Mouse (Mus musculus): ENCODE measurements at regions not wholly inside any gene's neighbourhood (a gene's known extent, or its start where the extent isn't known, plus 50 kb on each side); places are given as distances from the start of the nearest gene placed in this dataset.

DNA sequence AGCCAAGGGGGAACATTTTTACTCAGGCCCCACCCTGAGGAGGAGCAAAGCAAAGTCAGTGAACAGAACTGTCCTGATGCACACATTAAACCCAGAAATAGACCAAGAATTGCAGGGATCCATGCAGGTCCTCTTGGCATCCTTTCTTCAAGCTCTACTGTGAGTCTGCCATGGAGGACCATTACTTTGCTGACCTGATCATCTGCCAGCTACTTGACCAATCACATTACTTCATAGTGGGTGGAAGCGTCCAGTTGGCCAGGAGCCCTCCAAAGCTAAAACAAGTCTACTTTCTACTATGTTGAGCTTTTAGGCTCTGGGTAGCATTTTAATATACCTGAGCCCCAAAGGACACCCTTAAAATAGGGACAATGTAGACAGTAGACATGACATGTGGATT is 98.6 kb upstream of the Lgalsl start:
- DNase-seq (ENCODE audit: low read depth, low spot score) = no peak

DNA sequence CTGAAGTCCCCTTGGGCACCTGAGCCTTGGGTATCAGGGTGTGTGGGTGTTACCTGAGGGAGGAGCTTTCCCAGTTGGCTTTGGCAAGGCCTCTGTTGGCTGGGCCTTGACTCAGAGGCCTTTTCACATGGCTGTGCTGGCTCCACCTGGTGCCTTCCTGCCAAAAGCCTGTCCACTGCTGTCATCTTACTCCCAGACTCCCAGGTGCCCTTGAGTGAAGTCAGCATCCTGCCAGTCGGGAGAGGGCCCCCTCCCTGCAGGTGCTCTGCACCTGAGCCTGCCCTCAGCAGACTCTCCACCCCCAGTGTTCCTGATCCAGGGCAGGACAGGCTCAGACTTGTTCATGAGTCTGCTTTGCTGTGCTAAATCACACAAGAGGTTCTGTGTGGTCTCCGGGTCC is 99.2 kb upstream of the Lgalsl start:
- no peak for DNase-seq (ENCODE audit: low read depth, low spot score)

DNA sequence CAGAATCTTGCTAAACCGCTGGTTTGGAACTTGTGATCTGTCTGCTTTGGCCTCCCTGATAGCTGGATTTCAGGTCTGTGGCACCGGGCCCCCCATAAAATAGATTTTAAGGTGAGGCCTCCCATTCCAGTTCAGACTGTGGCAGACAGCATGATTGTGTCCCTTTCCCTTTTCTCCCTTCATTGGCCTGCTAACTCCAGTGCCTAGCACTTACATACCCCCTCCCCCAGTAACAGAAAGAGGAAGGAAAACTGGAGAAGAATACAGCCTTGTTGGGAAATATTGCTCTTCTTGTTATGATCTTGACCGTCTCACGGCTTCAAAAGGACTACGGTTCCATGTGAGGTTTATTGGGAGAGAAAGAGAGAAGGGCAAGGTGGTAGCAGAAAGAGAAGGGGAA is 99.7 kb upstream of the Lgalsl start:
- DNase-seq (ENCODE audit: low read depth, low spot score) = no peak

DNA sequence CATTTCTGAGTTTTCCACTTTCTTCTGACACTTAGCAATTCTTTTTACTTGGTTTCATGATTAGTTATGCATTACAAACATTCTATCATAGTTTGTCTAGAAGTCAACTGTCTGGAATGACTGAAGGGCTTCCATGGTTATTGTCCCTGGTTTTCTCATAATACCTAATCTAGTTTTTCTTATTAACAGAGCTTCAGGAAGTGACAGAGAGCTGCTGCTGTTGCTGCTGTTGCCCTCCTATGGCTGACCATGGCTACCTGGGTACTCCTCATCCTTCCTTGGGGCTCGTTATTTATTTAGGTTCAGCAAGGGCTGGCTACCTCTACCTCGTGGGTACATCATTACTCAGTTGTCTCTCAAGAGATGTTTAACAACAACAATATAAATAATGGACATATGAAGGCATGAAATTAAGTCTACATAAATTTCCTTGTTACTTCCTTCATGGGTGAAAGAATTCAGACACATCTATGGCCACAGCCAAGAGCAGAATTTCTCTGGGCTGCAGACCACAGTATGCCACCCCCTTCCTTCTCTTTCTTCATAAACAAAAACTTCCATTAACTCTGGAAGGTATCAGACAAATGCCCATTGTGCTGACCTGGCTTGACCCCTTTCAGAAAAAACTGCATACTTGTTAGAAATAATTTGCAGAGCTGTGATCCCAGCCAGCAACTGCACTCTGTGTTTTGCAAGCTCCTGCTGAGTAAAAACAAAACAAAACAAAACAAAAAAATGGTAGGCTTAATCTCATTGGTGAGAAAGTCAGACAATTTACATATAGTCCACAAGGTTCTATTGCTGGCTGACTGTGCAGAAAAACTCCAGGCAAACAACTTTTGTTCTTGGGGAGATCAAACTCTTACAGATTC is 103.6 kb upstream of the Lgalsl start:
- no peak for DNase-seq (ENCODE audit: low read depth, low spot score)

DNA sequence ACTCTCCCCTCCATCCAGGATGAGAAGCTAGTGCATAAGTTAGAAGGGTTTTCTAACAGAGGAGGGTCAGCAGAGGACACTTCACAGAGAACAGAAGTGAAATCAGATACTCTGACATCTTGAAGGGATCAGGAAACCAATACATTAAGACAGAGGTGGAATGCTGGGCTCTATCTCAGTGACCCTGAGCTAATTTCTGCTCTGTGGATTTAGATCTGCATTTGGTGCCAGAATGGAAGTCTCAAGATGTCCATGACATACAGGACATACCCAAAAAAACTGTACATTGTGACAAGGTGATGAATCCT is 104.2 kb upstream of the Lgalsl start:
- no peak for DNase-seq (ENCODE audit: low read depth, low spot score)

DNA sequence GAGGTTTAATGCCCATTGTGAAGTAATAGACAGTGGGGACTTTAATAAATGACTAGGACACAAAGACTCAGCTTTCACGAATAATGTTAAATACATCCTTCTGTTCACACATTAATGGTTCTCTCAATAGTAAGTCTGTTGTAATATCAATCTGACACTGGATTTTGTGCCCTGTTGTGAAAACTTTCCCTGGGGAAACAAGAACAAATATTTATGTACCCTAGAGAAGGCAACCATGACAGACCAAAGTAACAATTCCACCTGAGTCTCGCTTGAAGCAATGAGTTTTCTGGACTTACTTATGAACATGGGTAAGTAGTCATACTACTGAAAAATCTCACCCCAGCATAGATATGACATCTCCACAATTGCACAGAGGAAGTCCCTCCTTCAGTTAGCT is 105.1 kb upstream of the Lgalsl start:
- no peak for DNase-seq (ENCODE audit: low read depth, low spot score)

DNA sequence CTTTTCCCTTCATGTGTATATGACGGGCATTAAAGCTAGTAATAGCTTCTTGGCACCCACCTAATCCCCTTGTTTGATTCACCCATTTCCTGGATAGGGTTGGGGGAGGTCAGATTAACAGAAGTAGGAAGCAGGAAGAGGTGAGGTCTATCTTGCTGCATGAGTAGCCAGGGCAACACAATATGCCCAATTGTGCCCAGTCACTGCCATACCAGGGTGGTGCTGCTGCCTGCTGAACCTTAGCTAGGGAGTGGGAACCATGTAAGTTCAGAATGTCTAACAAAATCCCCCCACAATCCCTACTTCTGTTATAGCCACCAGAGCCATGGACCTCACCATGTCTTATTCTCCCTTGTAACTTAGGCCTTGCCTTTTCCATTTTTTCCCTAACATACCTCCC is 106.1 kb upstream of the Lgalsl start:
- no peak for DNase-seq (ENCODE audit: low read depth, low spot score)

DNA sequence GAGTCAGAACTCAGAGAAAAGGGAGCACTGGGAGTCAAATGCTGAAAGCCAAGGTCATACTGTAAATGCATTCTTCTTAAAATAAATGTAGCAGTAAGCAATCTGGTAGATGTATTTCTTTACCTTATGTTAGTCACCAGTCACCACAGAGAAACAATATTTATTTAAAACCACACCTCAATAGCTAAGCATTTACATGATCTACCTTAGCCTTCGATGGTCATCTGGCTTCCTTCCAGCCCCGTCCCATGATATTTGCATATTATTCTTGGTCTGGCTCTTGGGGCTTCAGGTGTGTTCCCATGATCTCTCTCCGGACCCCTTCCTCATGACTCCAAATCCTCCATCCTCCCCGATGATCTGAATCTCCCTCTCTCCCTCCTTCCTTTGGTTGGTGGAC is 107.1 kb upstream of the Lgalsl start:
- no peak for DNase-seq (ENCODE audit: low read depth, low spot score)

DNA sequence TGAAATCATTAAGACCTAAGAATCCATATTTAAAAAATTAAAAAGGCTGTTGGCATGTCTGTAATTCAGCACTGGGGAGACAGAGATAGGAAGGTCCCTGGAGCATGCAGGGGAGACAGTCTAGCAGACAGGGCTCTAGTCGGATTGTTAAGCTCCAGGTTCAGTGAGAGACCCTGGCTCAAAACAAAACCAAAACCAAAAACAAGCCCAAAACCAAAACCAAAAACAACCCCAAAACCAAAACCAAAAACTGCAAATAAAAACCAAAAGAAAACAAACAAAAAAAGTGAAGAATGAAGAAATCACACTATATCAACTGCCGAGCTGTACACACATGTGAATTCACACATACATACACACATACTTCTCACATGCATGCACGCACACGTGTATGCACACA is 108.8 kb upstream of the Lgalsl start:
- DNase-seq (ENCODE audit: low read depth, low spot score) = no peak

DNA sequence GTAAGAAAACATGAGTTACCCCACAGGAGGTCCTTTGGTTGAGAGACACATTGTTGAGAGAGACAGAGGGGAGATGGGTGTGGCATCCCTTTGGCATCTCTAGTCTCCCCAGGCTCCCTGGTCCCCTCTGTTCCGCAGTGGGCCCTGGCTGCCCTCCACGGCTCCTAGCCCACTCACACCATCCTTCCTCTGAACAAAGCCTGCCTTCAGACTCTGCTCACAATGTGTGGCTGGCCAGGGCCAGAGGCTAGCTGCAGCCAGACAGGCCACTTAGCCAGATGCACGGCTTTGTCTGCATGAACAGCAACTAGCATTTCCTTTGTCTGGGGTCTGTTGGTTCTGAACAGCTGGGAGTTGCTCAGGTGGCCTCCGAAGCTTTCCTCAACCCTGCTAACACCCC is 110.7 kb upstream of the Lgalsl start:
- DNase-seq (ENCODE audit: low read depth, low spot score) = no peak

DNA sequence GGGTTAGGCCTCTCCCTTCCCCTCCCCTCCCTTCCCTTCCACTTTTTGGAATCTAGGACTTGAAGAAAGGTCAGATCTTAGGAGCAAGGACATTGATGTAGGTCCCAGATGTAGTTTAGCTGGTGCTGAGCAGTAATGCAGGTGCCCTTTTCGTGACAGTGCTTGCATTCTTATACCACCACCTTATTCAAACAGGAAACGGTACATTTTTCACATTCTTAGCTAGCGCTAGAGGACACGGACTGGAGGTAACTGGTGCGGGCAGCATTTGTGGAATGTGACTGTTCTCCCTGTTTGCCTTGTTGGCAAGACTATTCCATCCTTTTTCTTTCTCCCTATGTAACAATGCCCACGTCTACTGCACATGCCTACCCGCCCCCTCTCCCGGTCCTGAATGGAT is 124.7 kb upstream of the Lgalsl start:
- no peak for DNase-seq (ENCODE audit: low read depth, low spot score)

DNA sequence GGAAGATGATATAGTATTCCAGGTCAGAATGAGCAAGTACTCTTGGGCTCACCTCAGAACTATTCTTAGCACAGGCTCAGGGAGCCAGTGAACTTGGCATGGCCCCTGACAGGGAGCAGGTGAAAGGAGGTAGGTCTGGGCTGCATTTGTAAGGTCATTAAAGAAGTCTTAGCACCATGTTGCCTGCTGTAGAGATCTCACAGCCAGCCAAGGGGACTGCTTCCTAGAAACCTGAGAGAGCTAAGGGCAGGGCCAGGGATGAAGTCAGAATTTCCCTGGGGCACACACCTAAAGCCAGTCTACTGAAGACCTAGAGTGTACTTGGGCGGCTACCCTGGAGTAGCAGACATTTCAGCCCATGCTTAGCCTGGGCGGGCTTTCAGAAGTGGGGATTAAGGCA is 126.9 kb upstream of the Lgalsl start:
- DNase-seq (ENCODE audit: low read depth, low spot score) = no peak

DNA sequence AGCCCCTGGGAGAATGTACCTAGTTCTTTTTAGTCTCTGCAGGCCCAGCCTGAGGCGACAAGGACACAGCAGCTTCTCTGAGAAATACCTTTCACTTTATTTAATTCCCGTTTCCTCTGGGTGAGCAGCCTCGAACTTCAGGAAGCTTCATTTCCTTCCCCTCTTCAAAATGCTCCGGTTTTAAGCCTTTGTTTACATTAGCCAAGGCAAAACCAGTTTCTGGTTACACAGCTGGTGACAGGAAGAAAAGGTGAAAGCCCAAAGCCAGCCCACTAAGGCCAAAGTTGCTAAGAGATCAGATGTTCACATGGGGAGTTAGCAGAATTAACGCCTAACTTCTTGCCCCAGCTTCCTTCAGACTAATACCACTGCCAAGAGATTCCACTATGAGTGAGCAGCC is 127.4 kb upstream of the Lgalsl start:
- no peak for DNase-seq (ENCODE audit: low read depth, low spot score)

DNA sequence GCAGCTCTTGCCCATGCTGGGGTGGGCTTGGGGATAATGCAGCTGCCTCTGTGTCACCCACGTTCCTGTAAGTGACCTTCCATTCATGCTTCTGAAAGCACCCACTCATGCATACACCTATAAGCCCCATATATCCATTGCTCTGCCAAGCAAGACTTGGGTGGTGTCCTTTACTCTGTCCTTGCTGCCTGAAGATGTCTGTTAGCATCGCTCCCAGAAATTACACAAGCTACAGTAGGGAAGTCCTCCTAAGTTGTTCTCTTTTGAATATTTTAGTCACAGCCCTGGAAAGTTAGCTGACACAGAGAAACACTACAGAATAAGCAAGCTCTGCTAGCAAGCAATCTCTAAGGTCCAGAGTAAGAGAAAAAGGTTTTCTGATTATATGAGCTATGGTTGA is 129.2 kb upstream of the Lgalsl start:
- DNase-seq (ENCODE audit: low read depth, low spot score) = no peak

DNA sequence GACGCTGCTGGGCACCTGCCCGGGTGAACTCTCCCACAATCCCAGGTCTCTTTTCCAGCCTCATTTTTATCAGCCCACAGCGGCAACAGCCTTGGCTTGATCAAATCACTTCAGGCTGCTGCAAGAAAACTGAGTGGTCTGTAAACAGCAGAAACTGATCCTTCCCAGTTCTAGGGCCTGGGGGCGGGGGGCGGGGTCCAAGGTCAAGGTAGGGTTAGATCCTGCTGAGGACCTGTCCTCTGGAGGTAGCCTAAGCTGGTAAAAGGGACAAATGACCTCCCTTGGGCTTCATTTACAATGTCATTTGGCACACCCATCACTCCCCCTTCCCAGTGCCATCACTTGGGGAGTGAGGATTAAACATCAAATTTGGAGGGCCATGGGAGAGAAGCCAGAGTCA is 129.9 kb upstream of the Lgalsl start:
- DNase-seq (ENCODE audit: low read depth, low spot score) = no peak

DNA sequence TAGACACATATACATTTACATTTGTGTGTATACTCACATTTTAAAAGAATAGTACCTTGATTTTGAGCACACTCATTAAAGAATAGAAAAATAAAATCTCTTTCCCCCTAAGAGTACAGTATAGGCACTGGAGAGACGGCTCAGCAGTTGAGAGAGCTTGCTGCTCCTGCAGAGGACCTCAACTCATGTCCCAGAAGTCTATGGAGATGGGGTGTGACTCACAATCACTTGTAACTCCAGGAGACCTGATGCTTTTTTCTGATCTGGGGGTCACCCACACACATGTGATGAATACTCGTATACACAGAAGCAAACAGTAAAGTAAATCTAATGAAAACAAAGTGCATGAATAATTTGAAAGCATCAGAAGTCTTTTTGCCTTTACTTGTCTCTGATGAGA is 129.5 kb upstream of the Peli1 start:
- no peak for DNase-seq (ENCODE audit: low read depth, low spot score)

DNA sequence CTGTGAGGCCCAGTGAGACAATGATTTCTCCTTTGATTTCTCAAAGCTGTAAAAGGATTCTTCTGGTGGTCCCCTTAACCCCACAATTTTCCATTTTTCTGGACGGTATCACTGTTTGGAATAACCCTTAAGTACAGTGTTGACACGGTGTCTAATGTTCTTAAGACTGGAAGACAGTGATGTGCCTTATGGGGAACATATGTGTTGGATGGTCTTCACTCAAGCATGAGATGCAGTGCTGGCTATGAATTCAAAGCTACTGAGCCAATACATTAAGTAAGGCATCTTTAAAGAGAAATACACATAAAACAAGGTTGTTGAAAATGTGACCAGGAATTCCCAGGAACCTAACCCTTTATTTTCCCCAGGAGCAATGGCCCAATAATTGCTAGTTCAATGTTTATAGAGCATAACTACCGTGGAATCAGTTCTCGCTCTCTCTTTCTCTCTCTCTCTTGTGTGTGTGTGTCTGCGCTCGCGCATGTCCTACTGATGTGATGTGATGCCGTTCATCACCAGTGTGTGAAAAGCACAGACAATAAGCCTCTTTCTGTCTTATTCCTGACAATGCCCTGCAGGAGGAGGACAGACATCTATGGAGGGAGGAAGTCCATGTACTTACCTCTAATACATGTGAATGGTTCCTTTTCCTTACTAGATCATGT is 125.4 kb upstream of the Peli1 start:
- DNase-seq (ENCODE audit: low read depth, low spot score) = no peak

DNA sequence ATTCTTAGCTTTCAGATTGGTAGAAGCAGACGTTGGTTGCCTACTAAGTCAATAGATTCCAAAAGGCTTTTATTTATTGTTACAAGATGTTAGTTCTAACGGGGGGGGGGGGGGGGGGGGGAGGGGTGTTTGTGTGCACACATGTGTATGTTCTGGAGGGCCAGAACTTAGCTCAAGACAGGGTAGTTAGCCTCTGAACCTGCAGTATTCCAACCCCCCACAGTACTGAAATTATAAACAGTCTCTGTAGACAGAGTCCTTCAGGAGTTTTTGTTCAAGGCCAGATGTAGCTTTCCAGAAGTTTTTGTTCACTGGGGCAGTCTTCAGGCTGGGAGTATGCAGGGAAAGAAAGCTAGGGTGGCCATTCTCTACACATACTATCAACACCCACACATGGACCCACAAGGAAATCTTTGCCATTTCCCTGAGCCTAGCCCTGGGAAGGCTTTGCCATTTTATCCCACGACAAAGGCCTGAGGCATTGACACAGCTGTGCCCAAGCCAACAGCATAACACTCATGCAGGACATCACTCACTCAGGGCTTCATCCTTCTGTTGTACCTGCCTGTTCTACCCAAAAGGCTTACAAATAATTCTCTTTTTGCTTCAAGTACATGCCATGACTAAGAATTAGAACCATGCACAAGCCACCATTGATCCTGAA is 123.6 kb upstream of the Peli1 start:
- DNase-seq (ENCODE audit: low read depth, low spot score) = no peak

DNA sequence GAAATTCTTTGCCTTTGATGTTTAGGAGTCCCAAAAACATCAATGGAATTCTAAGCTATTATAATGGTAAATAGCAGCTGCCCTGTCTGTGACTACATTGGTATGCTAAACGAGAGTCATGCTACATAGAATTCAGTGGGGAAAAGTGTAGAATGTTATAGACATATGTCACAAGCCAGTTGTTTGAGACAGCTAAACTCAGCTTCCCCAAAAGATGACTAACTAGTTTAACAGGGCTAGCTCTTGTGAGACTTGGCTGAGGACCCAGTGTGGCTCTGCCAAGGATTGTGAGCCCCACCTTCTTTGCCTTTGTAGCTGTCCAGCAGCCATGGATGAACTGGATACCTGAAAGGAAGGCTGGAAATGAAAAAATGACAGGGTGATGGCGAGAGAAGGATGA is 122.8 kb upstream of the Peli1 start:
- no peak for DNase-seq (ENCODE audit: low read depth, low spot score)

DNA sequence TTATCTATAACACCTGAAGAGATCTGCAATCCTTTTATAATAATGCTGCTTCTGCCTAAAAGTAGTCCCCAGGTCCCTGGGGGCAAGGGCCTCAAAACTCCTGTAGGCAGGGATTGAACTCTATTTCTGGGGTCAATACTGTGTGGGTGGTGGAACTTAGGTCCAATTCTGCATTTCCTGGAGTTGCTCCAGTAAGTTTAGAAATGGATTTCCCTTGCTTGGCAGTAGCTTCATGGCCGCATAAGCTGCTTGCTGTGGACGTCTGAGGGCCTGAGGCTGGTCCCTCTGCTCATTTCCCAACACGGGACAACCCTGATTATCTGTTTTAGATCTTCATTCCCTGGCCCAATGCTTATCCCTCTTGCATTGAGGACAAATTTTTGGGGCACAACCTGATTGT is 118.0 kb upstream of the Peli1 start:
- DNase-seq (ENCODE audit: low read depth, low spot score) = no peak

DNA sequence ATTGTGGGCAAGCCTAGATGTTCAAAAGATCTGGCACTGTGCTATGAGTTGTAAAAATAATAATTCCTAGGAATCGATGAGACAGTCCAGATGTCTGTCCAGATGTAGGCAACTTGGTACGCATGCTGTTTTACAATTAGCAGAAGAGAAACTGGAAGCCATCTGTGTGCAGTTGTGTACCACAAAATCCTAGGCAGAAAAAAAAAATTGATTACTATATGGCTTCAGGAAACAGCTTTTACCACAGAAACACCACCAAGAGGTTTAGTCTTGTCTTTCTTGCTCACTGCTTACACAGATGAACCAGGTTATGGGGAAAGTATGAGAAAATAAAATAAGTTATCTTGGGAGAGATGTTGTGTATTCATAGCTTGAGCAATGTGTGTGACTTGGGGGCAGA is 109.5 kb upstream of the Peli1 start:
- DNase-seq (ENCODE audit: low read depth, low spot score) = no peak

DNA sequence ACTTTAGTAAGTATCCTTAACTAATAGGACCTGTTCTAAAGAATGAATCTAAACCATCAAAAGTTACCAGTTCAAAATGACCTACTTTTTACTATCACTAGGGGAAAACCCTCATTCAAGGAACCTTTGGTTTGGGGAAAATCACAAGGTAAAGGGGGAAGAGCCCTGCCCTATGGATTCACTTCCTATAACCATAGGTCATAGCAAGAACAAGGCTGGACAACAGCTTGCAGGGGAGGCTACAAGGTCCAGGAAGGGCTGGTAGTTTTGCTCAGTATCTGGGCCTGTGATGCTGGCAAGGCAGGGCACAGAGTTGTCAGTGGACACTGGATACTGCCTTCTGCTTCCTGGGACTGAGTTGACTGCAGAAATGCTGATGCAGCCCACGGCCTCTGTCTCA is 109.1 kb upstream of the Peli1 start:
- no peak for DNase-seq (ENCODE audit: low read depth, low spot score)

DNA sequence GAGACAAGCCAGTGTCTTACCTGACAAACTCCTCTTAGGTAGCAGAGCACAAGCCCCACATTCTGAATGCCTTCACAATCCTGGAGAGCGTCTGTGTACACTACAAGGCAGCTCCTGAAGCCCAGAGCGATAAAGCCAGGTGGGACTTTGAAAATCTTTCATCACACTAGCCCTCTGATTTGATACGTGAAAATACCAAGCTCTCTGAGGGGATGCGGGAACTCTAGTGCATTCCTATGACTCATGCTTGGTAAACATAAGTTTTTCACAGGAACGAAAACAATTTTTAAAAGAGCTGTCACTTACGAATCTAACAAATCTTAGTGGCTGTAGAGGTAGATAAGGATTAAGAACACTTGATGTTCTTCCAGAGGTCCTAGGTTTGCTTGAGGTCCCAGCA is 108.6 kb upstream of the Peli1 start:
- DNase-seq (ENCODE audit: low read depth, low spot score) = no peak

Data from CD4-positive helper T cell, adult 2 months (primary cell).